Mouse (Mus musculus): Measurements from ENCODE around the gene Zbtb46.

The Zbtb46 gene

DNA sequence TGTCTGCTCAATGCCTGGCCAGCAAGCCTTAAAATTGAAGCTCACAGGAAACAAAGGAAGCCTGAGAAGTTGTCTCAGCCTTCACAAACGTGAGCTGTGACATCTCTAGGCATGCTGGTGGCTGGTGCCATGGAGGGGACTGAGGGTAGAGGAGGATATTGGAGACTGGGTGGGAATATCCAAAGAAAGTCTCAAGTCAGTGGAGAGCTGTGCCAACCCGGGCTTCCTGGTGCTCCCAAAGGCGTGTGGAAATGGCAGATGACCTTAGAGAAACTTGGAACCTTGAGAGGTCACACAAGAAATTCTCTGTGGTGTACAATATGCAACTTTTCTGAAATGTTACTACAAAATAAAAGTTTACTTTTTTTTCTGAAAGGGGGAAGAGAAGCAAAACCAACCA is 6.2 kb upstream of the Zbtb46 start:
- no peak for DNase-seq (ENCODE audit: low spot score in 2 of 2)

- DNase-seq (ENCODE audit: low spot score in 2 of 2): no peak
Measured at GRCm38 (mm10) chr2:181463008-181463738, 3.9 kb upstream of the Zbtb46 start.

- DNase-seq (ENCODE audit: low spot score in 2 of 2): no peak
Measured at GRCm38 (mm10) chr2:181462604-181463003, 3.4 kb upstream of the Zbtb46 start.

DNA sequence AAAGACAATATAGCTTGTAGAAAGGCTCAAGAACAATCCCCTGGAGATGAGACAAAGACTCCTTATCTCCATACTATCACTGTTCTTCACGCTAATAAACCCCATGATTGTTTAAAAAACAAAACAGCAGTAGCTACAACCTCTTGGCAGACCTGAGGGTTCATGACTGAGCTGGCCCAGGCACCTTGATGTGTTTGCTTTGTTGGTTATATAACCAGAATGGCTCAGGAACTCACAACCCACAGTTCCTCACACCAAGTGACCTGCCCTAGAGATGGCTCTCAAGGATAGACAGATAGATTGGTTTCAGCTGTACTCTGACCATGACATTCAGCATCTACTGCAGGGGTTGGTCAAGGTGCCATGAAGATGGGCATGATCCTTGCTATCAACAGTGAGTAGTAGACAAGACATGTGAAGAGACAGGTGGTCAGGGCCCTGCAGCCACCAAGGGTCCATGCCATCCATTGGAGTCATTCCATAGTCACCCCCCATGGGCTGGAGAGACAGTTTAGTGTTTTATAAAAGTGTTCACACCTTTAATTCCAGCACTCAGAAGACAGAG is 2.4 kb upstream of the Zbtb46 start:
- DNase-seq (ENCODE audit: low spot score in 2 of 2): no peak

- peak in 1 of 2 experiments; percentile 8 for DNase-seq (ENCODE audit: low spot score in 2 of 2)
Measured at GRCm38 (mm10) chr2:181459673-181460621, 721 bp upstream of the Zbtb46 start.

DNA sequence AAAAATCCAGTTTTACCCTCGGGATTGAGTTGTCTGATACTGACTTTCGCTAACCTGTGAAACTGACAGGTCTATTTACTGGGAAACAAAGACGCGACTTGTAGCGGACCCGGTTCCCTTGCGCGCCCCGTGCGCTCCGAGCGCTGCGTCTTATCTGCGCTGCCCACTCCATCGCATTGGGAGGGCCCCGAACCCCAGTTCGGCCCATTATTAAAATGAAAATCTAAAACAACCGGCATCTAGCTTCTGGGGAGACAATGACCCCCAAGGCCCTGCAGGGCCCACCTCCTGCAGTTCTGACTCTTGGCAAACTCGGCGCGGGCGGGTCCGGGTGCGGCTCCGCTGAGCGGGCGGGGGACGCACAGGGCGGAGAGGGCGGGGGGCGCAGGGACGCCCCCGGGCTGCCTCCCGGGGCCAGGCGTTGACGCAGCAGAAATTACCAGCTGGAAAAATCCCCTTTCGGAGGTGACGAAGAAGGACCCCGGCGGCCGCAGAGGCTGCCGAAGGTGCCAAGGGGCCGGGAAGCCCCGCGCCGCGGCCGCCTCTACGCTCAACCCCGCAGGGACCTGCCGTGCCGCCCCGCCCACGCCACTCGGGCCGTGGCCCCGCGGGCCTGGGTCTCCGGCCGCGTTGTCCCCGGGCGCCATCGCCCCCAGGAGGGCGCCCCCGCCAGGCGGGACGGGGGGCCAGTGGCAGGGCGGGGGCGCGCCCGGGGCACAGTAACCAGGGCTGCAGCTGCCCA is 644 bp downstream of the Zbtb46 start:
- no peak for DNase-seq (ENCODE audit: low spot score in 2 of 2)

DNA sequence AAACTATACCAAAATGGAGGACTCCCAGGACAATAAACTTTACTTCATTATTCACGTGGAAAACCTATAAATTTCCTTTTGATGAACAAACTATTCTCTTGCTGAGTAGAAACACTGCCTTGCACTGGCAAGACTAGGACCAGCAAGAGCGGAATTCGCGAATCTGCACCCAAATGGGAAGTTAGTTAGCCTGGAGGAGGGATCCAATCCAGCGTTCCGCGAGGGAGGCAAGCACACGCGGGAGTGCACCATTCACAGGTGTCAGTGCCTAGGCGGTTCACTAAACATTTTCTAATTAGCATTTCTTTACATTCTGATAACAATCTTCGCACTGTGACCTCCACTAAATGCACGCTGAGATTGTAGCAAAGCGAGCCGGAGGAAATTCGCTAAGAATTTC is 1.4 kb downstream of the Zbtb46 start:
- no peak for DNase-seq (ENCODE audit: low spot score in 2 of 2)

- DNase-seq (ENCODE audit: low spot score in 2 of 2): no peak
Measured at GRCm38 (mm10) chr2:181455899-181456298, 3.3 kb downstream of the Zbtb46 start.

GRCm38 (mm10) chr2:181453274-181453673 is 6.0 kb downstream of the Zbtb46 start:
- no peak for DNase-seq (ENCODE audit: low spot score in 2 of 2)

DNA sequence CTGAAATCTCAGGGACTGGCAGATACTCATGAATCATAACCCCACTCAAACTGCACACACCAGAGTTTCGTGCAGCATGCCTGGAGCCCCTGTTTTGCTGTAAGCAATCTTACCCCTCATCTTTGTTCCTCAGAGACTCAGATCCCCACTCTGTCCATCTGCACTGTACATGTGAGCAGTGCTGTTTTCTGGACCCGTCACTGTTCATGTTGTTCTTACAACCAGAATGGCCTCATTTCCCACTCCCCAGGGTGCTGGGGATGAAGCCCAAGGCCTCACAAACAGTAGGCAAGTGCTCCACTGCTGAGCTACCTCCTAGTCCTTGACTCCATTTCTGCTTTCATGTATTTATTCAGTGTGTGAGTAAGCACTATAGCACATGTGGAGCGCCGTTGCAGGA is 7.0 kb downstream of the Zbtb46 start:
- DNase-seq (ENCODE audit: low spot score in 2 of 2): no peak

DNA sequence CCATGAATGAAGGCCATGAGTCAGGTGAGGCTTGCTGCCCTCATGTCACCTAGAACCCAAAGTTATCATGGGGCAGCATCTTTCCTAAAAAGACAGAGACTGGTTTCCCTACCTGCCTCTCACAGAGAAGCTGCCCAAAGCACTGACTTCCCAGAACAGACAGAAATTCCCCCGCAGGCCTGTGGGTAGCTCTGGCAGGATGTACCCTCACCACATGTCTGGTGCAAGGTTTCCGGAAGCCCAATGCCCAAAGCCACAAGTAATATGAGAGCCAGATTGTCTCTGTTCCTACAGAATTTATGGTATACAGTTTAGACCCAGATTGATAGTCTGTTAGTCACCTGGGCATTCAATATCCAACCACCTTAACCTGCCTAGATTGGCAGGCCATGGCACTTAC is 16.2 kb downstream of the Zbtb46 start:
- no peak for DNase-seq (ENCODE audit: low spot score in 2 of 2)

GRCm38 (mm10) chr2:181438176-181438575 is 21.1 kb downstream of the Zbtb46 start:
- DNase-seq (ENCODE audit: low spot score in 2 of 2): no peak

DNA sequence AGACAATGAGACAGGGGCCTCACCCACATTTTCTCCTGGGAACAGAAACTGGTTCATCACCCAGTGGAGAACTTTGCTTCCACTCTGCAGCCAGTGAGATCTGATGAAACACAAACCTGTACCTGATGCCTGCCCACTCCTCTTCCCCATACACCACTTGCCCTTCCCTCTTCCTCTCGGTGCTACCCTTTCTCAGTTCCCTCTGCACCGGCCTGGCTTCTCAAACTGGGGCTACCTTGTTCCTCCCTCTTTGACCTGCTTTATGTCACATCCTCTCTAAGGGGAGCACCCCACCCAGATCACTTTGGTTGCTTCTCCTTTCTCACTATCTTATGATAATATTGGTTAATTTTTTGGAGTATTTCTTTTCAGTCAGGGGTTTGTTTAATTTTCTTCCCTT is 23.0 kb downstream of the Zbtb46 start:
- no peak for DNase-seq (ENCODE audit: low spot score in 2 of 2)

- no peak for DNase-seq (ENCODE audit: low spot score in 2 of 2)
Measured at GRCm38 (mm10) chr2:181423834-181424233, 35.4 kb downstream of the Zbtb46 start.

GRCm38 (mm10) chr2:181420903-181421638 is 38.2 kb downstream of the Zbtb46 start:
- DNase-seq (ENCODE audit: low spot score in 2 of 2): no peak

DNA sequence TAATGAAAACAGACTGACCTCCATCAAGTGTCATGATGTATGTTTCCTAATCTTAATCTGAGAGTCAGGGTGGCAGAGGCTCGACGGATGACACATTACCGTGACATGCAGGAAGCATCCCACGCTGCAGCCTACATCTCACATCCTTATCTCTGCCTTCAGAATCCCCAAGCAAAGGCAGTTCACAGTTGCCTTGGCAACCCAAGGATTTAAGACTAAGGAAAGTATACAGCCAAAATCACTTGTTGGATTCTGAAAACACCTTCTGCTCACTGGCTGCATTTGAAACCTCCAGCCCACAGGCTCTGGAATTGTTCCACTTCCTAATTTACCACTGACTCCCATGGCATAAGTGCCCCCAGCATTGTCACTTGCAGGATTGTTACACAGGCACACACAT is 38.8 kb downstream of the Zbtb46 start:
- no peak for DNase-seq (ENCODE audit: low spot score in 2 of 2)

DNA sequence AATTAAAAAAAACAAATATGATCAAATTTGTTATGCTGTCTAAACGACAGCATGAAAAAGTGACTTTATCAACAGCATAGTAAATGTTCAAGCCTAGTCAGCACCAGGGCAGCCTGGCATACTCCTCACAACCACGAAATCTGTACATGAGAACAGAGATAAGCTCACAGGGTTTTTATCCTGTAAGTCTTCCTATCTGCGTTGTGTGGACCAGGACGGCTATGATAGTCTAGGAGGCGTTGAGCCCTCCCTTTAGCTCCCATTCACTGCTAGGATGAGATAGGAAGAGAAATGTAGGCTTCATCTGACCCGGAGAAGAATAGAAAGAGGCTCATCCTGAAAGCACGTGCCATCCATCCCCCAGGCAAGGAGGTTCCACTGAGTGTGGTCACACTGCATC is 39.9 kb downstream of the Zbtb46 start:
- no peak for DNase-seq (ENCODE audit: low spot score in 2 of 2)

DNA sequence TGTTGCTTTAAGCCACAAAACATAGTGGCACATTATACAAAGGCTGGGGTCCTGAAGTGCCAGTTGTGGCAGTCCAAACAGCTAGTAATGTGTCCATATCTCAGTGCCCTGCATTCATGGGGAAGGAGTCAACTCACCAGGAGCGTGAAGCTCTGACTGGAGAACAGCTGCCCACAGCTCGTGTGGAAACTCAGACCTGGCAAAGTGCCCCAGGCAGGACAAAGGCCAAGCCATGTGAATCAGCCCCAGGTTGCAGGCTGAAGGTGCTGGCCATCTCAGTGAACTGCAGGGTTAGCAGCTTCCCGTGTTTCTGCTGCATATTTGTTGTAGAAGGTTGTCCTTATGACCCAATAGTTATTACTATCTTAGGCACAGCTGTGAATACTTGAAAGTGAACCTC is 43.3 kb downstream of the Zbtb46 start:
- no peak for DNase-seq (ENCODE audit: low spot score in 2 of 2)

DNA sequence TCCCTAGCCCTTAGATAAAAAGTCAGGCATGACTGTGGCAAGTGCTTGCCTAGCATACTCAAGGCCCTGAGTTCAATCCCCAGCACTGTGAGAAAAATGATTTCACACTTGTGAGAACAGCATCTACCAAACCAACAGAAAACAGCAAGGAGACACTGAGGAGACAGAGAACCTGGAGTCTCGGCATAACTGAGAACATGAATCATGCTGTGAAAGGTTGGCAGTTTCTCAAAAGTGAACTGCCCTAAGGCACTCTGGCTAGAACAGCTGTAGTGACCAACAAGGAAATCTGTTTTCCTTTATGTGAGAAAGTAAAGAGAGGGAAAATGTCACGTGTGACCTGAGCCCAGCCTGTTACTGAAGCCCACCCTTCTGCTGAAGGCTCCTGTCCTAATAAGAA is 46.1 kb downstream of the Zbtb46 start:
- no peak for DNase-seq (ENCODE audit: low spot score in 2 of 2)

DNA sequence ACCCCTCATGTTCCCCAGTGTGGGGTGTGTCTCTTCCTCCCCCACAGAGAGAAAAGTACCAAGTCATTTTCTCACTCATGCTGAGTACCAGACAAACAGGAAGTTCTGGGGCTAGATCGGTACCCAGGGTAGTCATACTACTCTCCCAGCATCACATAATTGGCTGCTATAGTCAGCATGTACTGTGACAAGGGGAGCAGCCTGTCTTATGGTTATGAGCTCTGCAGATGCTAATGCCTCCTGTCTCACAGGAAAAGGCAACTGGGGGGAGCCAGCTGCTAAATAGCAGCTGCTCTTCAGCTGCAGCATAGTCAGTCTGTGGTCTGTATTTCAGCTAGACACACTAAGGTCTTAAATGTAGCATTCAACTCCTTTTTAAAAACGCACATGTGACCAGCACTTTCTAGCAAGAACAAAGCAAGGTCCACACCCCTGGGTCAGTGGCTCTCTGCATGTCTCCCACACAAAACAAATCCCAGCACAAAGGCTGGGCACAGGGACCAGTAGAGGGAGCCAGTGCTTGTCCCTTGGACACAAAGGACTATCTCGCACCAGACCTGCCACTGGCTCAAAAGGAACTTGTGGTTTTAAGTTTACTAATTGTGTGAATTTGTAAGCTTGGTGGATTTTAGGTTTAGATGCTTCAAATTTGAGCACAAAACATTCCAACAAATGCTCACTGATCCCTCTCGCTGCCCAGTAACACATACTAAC is 48.3 kb downstream of the Zbtb46 start:
- peak in 1 of 2 experiments; percentile 14 for DNase-seq (ENCODE audit: low spot score in 2 of 2)

GRCm38 (mm10) chr2:181409643-181410042 is 49.6 kb downstream of the Zbtb46 start:
- DNase-seq (ENCODE audit: low spot score in 2 of 2): no peak
